In the genomic region with DNA sequence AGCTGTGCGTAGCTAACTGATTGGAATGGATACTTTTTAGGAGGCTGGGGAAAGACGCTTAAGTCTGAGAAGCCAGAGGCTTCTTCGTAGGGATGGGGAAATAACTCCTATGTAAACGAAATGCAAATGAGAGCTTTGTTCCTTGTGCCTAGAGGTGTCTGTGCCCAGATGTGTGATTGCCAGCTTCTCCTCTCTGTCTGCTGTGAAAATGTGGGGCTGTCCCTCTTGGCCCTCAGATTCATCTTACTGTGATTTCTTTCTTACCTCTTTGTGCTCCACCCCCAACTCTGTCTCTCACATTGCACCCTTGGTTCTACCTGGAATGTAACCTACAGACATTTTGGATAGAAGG, we compare ENCODE assay signal across 8 mouse cellular contexts. TPM values are rescaled to one million over a fixed set of nuclear protein-coding genes. Genes with fewer than 3 reads are reported as not detected.
DNase-seq lines count a peak whose midpoint lies in the region; ATAC-seq and TF ChIP-seq lines count a peak whose summit lies in the region.

No protein-coding gene starts in this region.

- peak overlapping the region; percentile 58 to 62 for H3K4me3 ChIP-seq in heart, embryonic 14.5 days (ENCODE audit: control insufficient read depth in 1 of 2, insufficient read depth in 1 of 2, low read depth in 1 of 2, low read length in 2 of 2)
- H3K4me3 ChIP-seq in G1E (ENCODE audit: low read depth, low read length), result peak overlapping the region; percentile 83; the same call in 1 of the 2 replicates
- peak overlapping the region; percentile 55; the same call in 1 of the 2 replicates for H3K4me3 ChIP-seq in hindbrain, embryonic 12.5 days
- peak overlapping the region; percentile 42; the same call in 1 of the 2 replicates for H3K4me3 ChIP-seq in midbrain, embryonic 11.5 days (ENCODE audit: low read depth, low read length)

- H3K9ac ChIP-seq in heart, embryonic 14.5 days (ENCODE audit: low read length), result peak overlapping the region; percentile 67
- 0 out of 2 replicates have a peak overlapping the region, but pooled peaks have one; percentile 1 for H3K9ac ChIP-seq in hindbrain, embryonic 12.5 days
- peak overlapping the region; percentile 50; the same call in 1 of the 2 replicates for H3K9ac ChIP-seq in midbrain, embryonic 11.5 days (ENCODE audit: low read length)

- peaks cover 12 to 18% of the 10 kb centered on the region in 2 experiments for H3K4me1 ChIP-seq in heart, embryonic 14.5 days (ENCODE audit: control insufficient read depth in 2 of 2, insufficient read depth in 2 of 2, low read length in 2 of 2)
- H3K4me1 ChIP-seq in G1E (ENCODE audit: insufficient read depth, low read depth, low read length), result peaks cover 45% of the 10 kb centered on the region
- H3K4me1 ChIP-seq in hindbrain, embryonic 12.5 days, result peaks cover 47% of the 10 kb centered on the region
- H3K4me1 ChIP-seq in midbrain, embryonic 11.5 days (ENCODE audit: control insufficient read depth, insufficient read depth, low read length), result peaks cover 33% of the 10 kb centered on the region

- H3K27me3 ChIP-seq in heart, embryonic 14.5 days (ENCODE audit: control insufficient read depth, insufficient read depth, low read length), result no peaks in the 10 kb centered on the region
- no peaks in the 10 kb centered on the region for H3K27me3 ChIP-seq in G1E (ENCODE audit: insufficient read depth, low read length)
- H3K27me3 ChIP-seq in hindbrain, embryonic 12.5 days, result peaks cover 28% of the 10 kb centered on the region
- peaks cover 10% of the 10 kb centered on the region for H3K27me3 ChIP-seq in midbrain, embryonic 11.5 days (ENCODE audit: control insufficient read depth, insufficient read depth, low read length)

- no peaks in the 10 kb centered on the region for H3K9me3 ChIP-seq in heart, embryonic 14.5 days (ENCODE audit: control insufficient read depth, low read length)
- no peaks in the 10 kb centered on the region for H3K9me3 ChIP-seq in G1E (replicated peaks)
- no peaks in the 10 kb centered on the region for H3K9me3 ChIP-seq in hindbrain, embryonic 12.5 days (replicated peaks)
- no peaks in the 10 kb centered on the region for H3K9me3 ChIP-seq in midbrain, embryonic 11.5 days (ENCODE audit: control insufficient read depth, low read length)

- DNase-seq in heart, adult 9 months (ENCODE audit: low spot score in 2 of 2), result no peak
- no peak for DNase-seq in G1E (ENCODE audit: low spot score)
- DNase-seq in midbrain, embryonic 11.5 days (ENCODE audit: low spot score, missing footprints), result no peak
- DNase-seq in urinary bladder, adult 18-20 months (ENCODE audit: low spot score in 2 of 2), result no peak
- no peak for DNase-seq in left cerebral cortex, postnatal 36 days (ENCODE audit: low spot score in 2 of 2)

- no peak for TF ChIP-seq CTCF in G1E (IDR thresholded peaks at IDR 0.05; ENCODE audit: low read depth, low read length)

- 0% methylated on average over 4 of the region's 4 CpGs for WGBS in heart, embryonic 14.5 days
- under 1% methylated on average over 4 of the region's 4 CpGs for WGBS in hindbrain, embryonic 12.5 days
- 3% methylated on average over 4 of the region's 4 CpGs for WGBS in midbrain, embryonic 11.5 days

- H3K27ac ChIP-seq in heart, embryonic 14.5 days (replicated peaks in 1 of 2; ENCODE audit: control insufficient read depth in 1 of 2, insufficient read depth in 1 of 2, low read depth in 2 of 2, low read length in 2 of 2), result peak overlapping the region; percentile 42 to 86
- no peak overlapping the region for H3K27ac ChIP-seq in hindbrain, embryonic 12.5 days
- no peak overlapping the region for H3K27ac ChIP-seq in midbrain, embryonic 11.5 days (ENCODE audit: low read depth, low read length)

- intact Hi-C loops in left cerebral cortex, postnatal 36 days (cut with DNase I), result no loop called here

- ATAC-seq in heart, embryonic 14.5 days (ENCODE audit: insufficient number of reproducible peaks, insufficient read depth, low FRiP score, low read depth), result no peak
- no peak for ATAC-seq in G1E (ENCODE audit: extremely low read depth, insufficient number of reproducible peaks, low FRiP score, poor library complexity, severe bottlenecking)
- no peak for ATAC-seq in hindbrain, embryonic 12.5 days (ENCODE audit: low FRiP score)
- ATAC-seq in midbrain, embryonic 11.5 days (ENCODE audit: low FRiP score), result no peak
- no peak for ATAC-seq in CD4-positive, CD25-positive, alpha-beta regulatory T cell, adult 4 months

- H3K4me2 ChIP-seq in heart, embryonic 14.5 days (ENCODE audit: low read length), result peak overlapping the region; percentile 93
- peak overlapping the region; percentile 100 for H3K4me2 ChIP-seq in hindbrain, embryonic 12.5 days (replicated peaks)
- H3K4me2 ChIP-seq in midbrain, embryonic 11.5 days, result peak overlapping the region; percentile 84

- peaks cover 13% of the 10 kb centered on the region for H3K36me3 ChIP-seq in heart, embryonic 14.5 days (ENCODE audit: control insufficient read depth, insufficient read depth, low read length)
- H3K36me3 ChIP-seq in G1E (replicated peaks), result peaks cover 31% of the 10 kb centered on the region
- peaks cover 5% of the 10 kb centered on the region; the same call in 1 of the 2 replicates for H3K36me3 ChIP-seq in hindbrain, embryonic 12.5 days
- H3K36me3 ChIP-seq in midbrain, embryonic 11.5 days (ENCODE audit: control insufficient read depth, insufficient read depth, low read length), result no peaks in the 10 kb centered on the region

RNA-seq across cellular contexts. Expression of a gene that starts 2.1 kb away (rescaled TPM):
- 1.3 and 1.8 TPM in 2 replicates for polyA plus RNA-seq in heart, embryonic 14.5 days (2014; fragmentation: Nextera tagmentation; extraction: Ambion mirVana)
- 32.9 and 34.2 TPM in 2 replicates for total RNA-seq in G1E (2014; fragmentation: Nextera tagmentation)
- total RNA-seq in G1E (2017), result 23.3 and 31.4 TPM in 2 replicates
- 123 and 126 TPM in 2 replicates for polyA plus RNA-seq in G1E (2012)
- 0.74 and 0.80 TPM in 2 replicates for polyA plus RNA-seq in hindbrain, embryonic 12.5 days (2016; fragmentation: Nextera tagmentation; extraction: Ambion mirVana)
- 0.27 and 0.32 TPM in 2 replicates for polyA plus RNA-seq in midbrain, embryonic 11.5 days (2014; fragmentation: Nextera tagmentation; extraction: Ambion mirVana)
- 10 to 100 TPM; 11.7 to 13.2 TPM for polyA plus RNA-seq in CD4-positive, CD25-positive, alpha-beta regulatory T cell, adult 4 months (2017; shearing (Covaris generic))
- 10 to 100 TPM; 10.9 to 18.6 TPM for total RNA-seq in left cerebral cortex, postnatal 36 days (2021)

RNA-seq across cellular contexts. Expression of a gene that starts 6.0 kb away (rescaled TPM):
- not detected in 2 replicates for polyA plus RNA-seq in heart, embryonic 14.5 days (2014; fragmentation: Nextera tagmentation; extraction: Ambion mirVana)
- total RNA-seq in G1E (2014; fragmentation: Nextera tagmentation) (3.7 and 6.7 TPM in 2 replicates), G1E (2017) (0.98 and 1.8 TPM in 2 replicates)
- polyA plus RNA-seq in G1E (2012), result 0.03 and 0.12 TPM in 2 replicates
- 1.0 and 1.5 TPM in 2 replicates for polyA plus RNA-seq in hindbrain, embryonic 12.5 days (2016; fragmentation: Nextera tagmentation; extraction: Ambion mirVana)
- polyA plus RNA-seq in midbrain, embryonic 11.5 days (2014; fragmentation: Nextera tagmentation; extraction: Ambion mirVana), result 0.52 TPM in 1 of 2 replicates, not detected in the other
- 1 to 10 TPM in 1 of 2 experiments, not detected in 1; 5.3 TPM for polyA plus RNA-seq in CD4-positive, CD25-positive, alpha-beta regulatory T cell, adult 4 months (2017; shearing (Covaris generic))
- 1 to 10 TPM; 4.2 to 5.3 TPM for total RNA-seq in left cerebral cortex, postnatal 36 days (2021)

RNA-seq across cellular contexts. Expression of a gene that starts 15.0 kb away (rescaled TPM):
- polyA plus RNA-seq in heart, embryonic 14.5 days (2014; fragmentation: Nextera tagmentation; extraction: Ambion mirVana), result 33.5 and 35.2 TPM in 2 replicates
- total RNA-seq in G1E (2014; fragmentation: Nextera tagmentation) (19.7 and 22.0 TPM in 2 replicates), G1E (2017) (18.0 and 22.0 TPM in 2 replicates)
- 12.5 and 17.8 TPM in 2 replicates for polyA plus RNA-seq in G1E (2012)
- 36.1 and 36.9 TPM in 2 replicates for polyA plus RNA-seq in hindbrain, embryonic 12.5 days (2016; fragmentation: Nextera tagmentation; extraction: Ambion mirVana)
- polyA plus RNA-seq in midbrain, embryonic 11.5 days (2014; fragmentation: Nextera tagmentation; extraction: Ambion mirVana), result 25.0 and 25.4 TPM in 2 replicates
- 10 to 100 TPM; 52.2 to 71.7 TPM for polyA plus RNA-seq in CD4-positive, CD25-positive, alpha-beta regulatory T cell, adult 4 months (2017; shearing (Covaris generic))
- 10 to 100 TPM; 31.0 to 32.5 TPM for total RNA-seq in left cerebral cortex, postnatal 36 days (2021)

RNA-seq across cellular contexts. Expression of a gene that starts 21.6 kb away (rescaled TPM):
- 354 and 368 TPM in 2 replicates for polyA plus RNA-seq in heart, embryonic 14.5 days (2014; fragmentation: Nextera tagmentation; extraction: Ambion mirVana)
- total RNA-seq in G1E (2014; fragmentation: Nextera tagmentation), result 92.2 and 99.8 TPM in 2 replicates
- 182 and 184 TPM in 2 replicates for total RNA-seq in G1E (2017)
- polyA plus RNA-seq in G1E (2012), result 75.1 and 86.2 TPM in 2 replicates
- polyA plus RNA-seq in hindbrain, embryonic 12.5 days (2016; fragmentation: Nextera tagmentation; extraction: Ambion mirVana), result 249 and 274 TPM in 2 replicates
- 420 and 441 TPM in 2 replicates for polyA plus RNA-seq in midbrain, embryonic 11.5 days (2014; fragmentation: Nextera tagmentation; extraction: Ambion mirVana)
- polyA plus RNA-seq in CD4-positive, CD25-positive, alpha-beta regulatory T cell, adult 4 months (2017; shearing (Covaris generic)), result 10 to 100 TPM; 21.6 to 40.2 TPM
- total RNA-seq in left cerebral cortex, postnatal 36 days (2021), result 1 to 10 TPM; 2.1 to 2.3 TPM

RNA-seq across cellular contexts. Expression of a gene that starts 21.6 kb away (rescaled TPM):
- polyA plus RNA-seq in heart, embryonic 14.5 days (2014; fragmentation: Nextera tagmentation; extraction: Ambion mirVana), result 48.0 and 50.5 TPM in 2 replicates
- total RNA-seq in G1E (2014; fragmentation: Nextera tagmentation) (61.7 and 124 TPM in 2 replicates), G1E (2017) (40.9 and 47.6 TPM in 2 replicates)
- 111 and 118 TPM in 2 replicates for polyA plus RNA-seq in G1E (2012)
- polyA plus RNA-seq in hindbrain, embryonic 12.5 days (2016; fragmentation: Nextera tagmentation; extraction: Ambion mirVana), result 54.8 and 61.2 TPM in 2 replicates
- 23.4 and 26.2 TPM in 2 replicates for polyA plus RNA-seq in midbrain, embryonic 11.5 days (2014; fragmentation: Nextera tagmentation; extraction: Ambion mirVana)
- polyA plus RNA-seq in CD4-positive, CD25-positive, alpha-beta regulatory T cell, adult 4 months (2017; shearing (Covaris generic)), result 10 to 100 TPM; 33.2 to 35.2 TPM
- total RNA-seq in left cerebral cortex, postnatal 36 days (2021), result 10 to 100 TPM; 10.6 to 16.0 TPM

Comparison
In these comparisons a context has a peak if more than half of its experiments do, and no peak if none do; other contexts are left out.
1. H3K27ac ChIP-seq: peak in heart, embryonic 14.5 days (2 of 2); none in hindbrain, embryonic 12.5 days (single experiment) and midbrain, embryonic 11.5 days (single experiment).
2. H3K9ac ChIP-seq: peak in every context shown above with its lines; median percentile 67 in heart, embryonic 14.5 days; 50 in midbrain, embryonic 11.5 days; 1 in hindbrain, embryonic 12.5 days.
3. Peak in every context shown above with its lines, with median percentiles within 50 percentile points of each other: H3K4me2 ChIP-seq and H3K4me3 ChIP-seq.